Mouse (Mus musculus): Measurements from ENCODE around the gene Ercc1. TPM values are rescaled to one million over a fixed set of nuclear protein-coding genes. Genes with fewer than 3 reads are reported as not detected.

Ercc1 gene
- polyA plus RNA-seq, 1 experiment from 2014 or later = 40.9 TPM

- ATAC-seq (no peak), DNase-seq (ENCODE audit: low read depth, low spot score) (no peak)
- H3K27me3 ChIP-seq = no peaks in the 10 kb centered on the region
- ChIA-PET POLR2A (no interaction called here), CTCF (interaction anchor here (0.6 kb wide), 1 partner anchor 10 kb away, joined by 3 read pairs; the partner anchor contains the start of genes Cd3eap and Ppp1r13l)
- TF ChIP-seq CTCF (IDR thresholded peaks at IDR 0.05) = no peak
- in situ Hi-C loops (cut with MboI; ENCODE audit: low pct_unique_long_range_greater_than_20kb) = no loop called here
These were observed 4.8 kb downstream of the Ercc1 start for GRCm38 (mm10) chr7:19349188-19349915.

GRCm38 (mm10) chr7:19350221-19350620, 5.6 kb downstream of the Ercc1 start:
- H3K27me3 ChIP-seq = no peaks in the 10 kb centered on the region
- POLR2A ChIA-PET = no interaction called here
- DNase-seq (ENCODE audit: low read depth, low spot score) (no peak), ATAC-seq (no peak)
- in situ Hi-C loops (cut with MboI; ENCODE audit: low pct_unique_long_range_greater_than_20kb) = no loop called here
- CTCF ChIA-PET = no interaction called here
- no peak for TF ChIP-seq CTCF (IDR thresholded peaks at IDR 0.05)

- DNase-seq (ENCODE audit: low read depth, low spot score) (no peak), ATAC-seq (no peak)
- TF ChIP-seq CTCF (IDR thresholded peaks at IDR 0.05) = no peak
- ChIA-PET POLR2A (no interaction called here), CTCF (interaction anchor here (1.4 to 1.7 kb wide), 2 partner anchors 12 to 70 kb away, joined by 3 to 4 read pairs; no protein-coding TSS in a partner anchor)
- in situ Hi-C loops (cut with MboI; ENCODE audit: low pct_unique_long_range_greater_than_20kb) = no loop called here
- H3K27me3 ChIP-seq = no peaks in the 10 kb centered on the region
These were observed 10.4 kb downstream of the Ercc1 start for GRCm38 (mm10) chr7:19354991-19355390.

- no peaks in the 10 kb centered on the region for H3K27me3 ChIP-seq
- ChIA-PET POLR2A (no interaction called here), CTCF (interaction anchor here (1.0 to 1.7 kb wide), 2 partner anchors 13 to 178 kb away, joined by 3 read pairs; no protein-coding TSS in a partner anchor)
- in situ Hi-C loops (cut with MboI; ENCODE audit: low pct_unique_long_range_greater_than_20kb) = no loop called here
- no peak for TF ChIP-seq CTCF (IDR thresholded peaks at IDR 0.05)
- no peak for DNase-seq (ENCODE audit: low read depth, low spot score)
- ATAC-seq = no peak
These were observed 11.7 kb downstream of the Ercc1 start for GRCm38 (mm10) chr7:19356311-19356710.

- TF ChIP-seq CTCF (IDR thresholded peaks at IDR 0.05) = no peak
- in situ Hi-C loops (cut with MboI; ENCODE audit: low pct_unique_long_range_greater_than_20kb) = no loop called here
- DNase-seq (ENCODE audit: low read depth, low spot score) (no peak), ATAC-seq (no peak)
- ChIA-PET POLR2A (no interaction called here), CTCF (interaction anchor here (0.8 kb wide), 1 partner anchor 57 kb away, joined by 3 read pairs; no protein-coding TSS in a partner anchor)
- H3K27me3 ChIP-seq = no peaks in the 10 kb centered on the region
These were observed 13.1 kb downstream of the Ercc1 start for GRCm38 (mm10) chr7:19357381-19358375.

- DNase-seq (ENCODE audit: low read depth, low spot score) = no peak
- in situ Hi-C loops (cut with MboI; ENCODE audit: low pct_unique_long_range_greater_than_20kb) = no loop called here
- no peak for TF ChIP-seq CTCF (IDR thresholded peaks at IDR 0.05)
- POLR2A ChIA-PET = interaction anchor here (0.6 to 0.9 kb wide), 3 partner anchors 17 to 93 kb away, joined by 3 read pairs; no protein-coding TSS in a partner anchor
- ATAC-seq = no peak
- H3K27me3 ChIP-seq = no peaks in the 10 kb centered on the region
- CTCF ChIA-PET = interaction anchor here (1.3 to 5.8 kb wide), 2 partner anchors 13 to 19 kb away, joined by 4 to 38 read pairs; no protein-coding TSS in a partner anchor
These were observed 14.1 kb downstream of the Ercc1 start for GRCm38 (mm10) chr7:19358634-19359033.

- DNase-seq (ENCODE audit: low read depth, low spot score) (no peak), ATAC-seq (peak; percentile 33)
- ChIA-PET POLR2A (interaction anchor here (0.6 to 1.8 kb wide), 5 partner anchors 17 to 94 kb away, joined by 3 to 4 read pairs (median 3); no protein-coding TSS in a partner anchor), CTCF (interaction anchor here (0.9 to 5.8 kb wide), 3 partner anchors 11 to 19 kb away, joined by 3 to 38 read pairs (median 4); no protein-coding TSS in a partner anchor)
- H3K27me3 ChIP-seq = no peaks in the 10 kb centered on the region
- in situ Hi-C loops (cut with MboI; ENCODE audit: low pct_unique_long_range_greater_than_20kb) = no loop called here
- TF ChIP-seq CTCF (IDR thresholded peaks at IDR 0.05) = no peak
These were observed 14.8 kb downstream of the Ercc1 start, which contains the start of the genes Cd3eap and Ppp1r13l for GRCm38 (mm10) chr7:19359299-19359891. Gene Cd3eap, minus strand, starts transcription at chr7:19359483. Gene Ppp1r13l, plus strand, starts transcription at chr7:19359749.

- POLR2A ChIA-PET = interaction anchor here (0.9 to 1.8 kb wide), 4 partner anchors 13 to 90 kb away, joined by 3 to 5 read pairs (median 4); no protein-coding TSS in a partner anchor
- peak; percentile 49 for ATAC-seq
- H3K27me3 ChIP-seq = no peaks in the 10 kb centered on the region
- in situ Hi-C loops (cut with MboI; ENCODE audit: low pct_unique_long_range_greater_than_20kb) = no loop called here
- no peak for TF ChIP-seq CTCF (IDR thresholded peaks at IDR 0.05)
- CTCF ChIA-PET = interaction anchor here (0.9 to 5.8 kb wide), 4 partner anchors 11 to 18 kb away, joined by 3 to 38 read pairs (median 8); no protein-coding TSS in a partner anchor
- DNase-seq (ENCODE audit: low read depth, low spot score) = no peak
These were observed 15.5 kb downstream of the Ercc1 start for GRCm38 (mm10) chr7:19359892-19360641.

- ATAC-seq = peak; percentile 36
- POLR2A ChIA-PET = interaction anchor here (0.6 to 1.8 kb wide), 3 partner anchors 14 to 299 kb away, joined by 3 to 5 read pairs (median 4); no protein-coding TSS in a partner anchor
- no peaks in the 10 kb centered on the region for H3K27me3 ChIP-seq
- CTCF ChIA-PET = interaction anchor here (1.5 to 5.8 kb wide), 8 partner anchors 11 to 122 kb away, joined by 4 to 38 read pairs (median 9); partner anchors contain the start of gene Ercc1
- in situ Hi-C loops (cut with MboI; ENCODE audit: low pct_unique_long_range_greater_than_20kb) = no loop called here
- DNase-seq (ENCODE audit: low read depth, low spot score) = no peak
- TF ChIP-seq CTCF (IDR thresholded peaks at IDR 0.05) = no peak
These were observed 16.4 kb downstream of the Ercc1 start for GRCm38 (mm10) chr7:19360944-19361343.
